In genomic region chr17:86170164-86170958, GRCm38 (mm10) we compare ENCODE assay signal across 7 mouse cellular contexts. TPM values are rescaled to one million over a fixed set of nuclear protein-coding genes. Genes with fewer than 3 reads are reported as not detected.
DNase-seq lines count a peak whose midpoint lies in the region; ATAC-seq lines count a peak whose summit lies in the region.

No protein-coding gene starts in this region.

- H3K27ac ChIP-seq in lung, embryonic 15.5 days = no peak overlapping the region
- H3K27ac ChIP-seq in forebrain, embryonic 16.5 days (ENCODE audit: low read length) = no peak overlapping the region
- no peak overlapping the region for H3K27ac ChIP-seq in limb, embryonic 12.5 days
- no peak overlapping the region for H3K27ac ChIP-seq in stomach, embryonic 14.5 days (ENCODE audit: low read length)

- no peak overlapping the region for H3K9ac ChIP-seq in lung, embryonic 15.5 days
- H3K9ac ChIP-seq in forebrain, embryonic 16.5 days (replicated peaks; ENCODE audit: low read depth, low read length) = peak overlapping the region; percentile 20; the same call in 1 of the 2 replicates
- H3K9ac ChIP-seq in limb, embryonic 12.5 days (replicated peaks) = no peak overlapping the region
- no peak overlapping the region for H3K9ac ChIP-seq in stomach, embryonic 14.5 days (replicated peaks; ENCODE audit: low read depth, low read length)

- H3K4me2 ChIP-seq in lung, embryonic 15.5 days = peak overlapping the region; percentile 97
- peak overlapping the region; percentile 99 for H3K4me2 ChIP-seq in forebrain, embryonic 16.5 days (ENCODE audit: low read length)
- H3K4me2 ChIP-seq in limb, embryonic 12.5 days = peak overlapping the region; percentile 92
- peak overlapping the region; percentile 98 for H3K4me2 ChIP-seq in stomach, embryonic 14.5 days (replicated peaks; ENCODE audit: low read depth, low read length)

- no peak for DNase-seq in lung, postnatal 4 days
- no peak for DNase-seq in embryo, embryonic 10 days (ENCODE audit: low spot score)
- no peak for DNase-seq in embryo, embryonic 11 days

- WGBS in lung, embryonic 15.5 days = 58% methylated on average over 9 of the region's 9 CpGs
- WGBS in forebrain, embryonic 16.5 days = 56% methylated on average over 9 of the region's 9 CpGs
- WGBS in limb, embryonic 12.5 days = 61% methylated on average over 9 of the region's 9 CpGs
- 65% methylated on average over 9 of the region's 9 CpGs for WGBS in stomach, embryonic 14.5 days

- no peak for ATAC-seq in lung, embryonic 15.5 days (ENCODE audit: borderline replicate concordance, extremely low read depth, low FRiP score, low TSS enrichment)
- no peak for ATAC-seq in forebrain, embryonic 16.5 days
- ATAC-seq in limb, embryonic 12.5 days (ENCODE audit: insufficient number of reproducible peaks, insufficient read depth, low FRiP score, low TSS enrichment, low read depth) = no peak
- no peak for ATAC-seq in stomach, embryonic 14.5 days (ENCODE audit: insufficient number of reproducible peaks, insufficient read depth, low FRiP score, low read depth)

- H3K36me3 ChIP-seq in lung, embryonic 15.5 days = no peaks in the 10 kb centered on the region
- no peaks in the 10 kb centered on the region for H3K36me3 ChIP-seq in forebrain, embryonic 16.5 days (ENCODE audit: control insufficient read depth, insufficient read depth)
- peaks cover 6% of the 10 kb centered on the region; the same call in 1 of the 2 replicates for H3K36me3 ChIP-seq in limb, embryonic 12.5 days
- no peaks in the 10 kb centered on the region for H3K36me3 ChIP-seq in stomach, embryonic 14.5 days (ENCODE audit: control insufficient read depth, insufficient read depth, low read length)

- H3K4me3 ChIP-seq in lung, embryonic 15.5 days = peak overlapping the region; percentile 74
- peak overlapping the region; percentile 87 for H3K4me3 ChIP-seq in forebrain, embryonic 16.5 days (replicated peaks; ENCODE audit: low read length)
- peak overlapping the region; percentile 72; the same call in 1 of the 2 replicates for H3K4me3 ChIP-seq in limb, embryonic 12.5 days (replicated peaks)
- H3K4me3 ChIP-seq in stomach, embryonic 14.5 days (ENCODE audit: low read depth, low read length) = 0 out of 2 replicates have a peak overlapping the region, but pooled peaks have one; percentile 5

- no peaks in the 10 kb centered on the region for H3K9me3 ChIP-seq in lung, embryonic 15.5 days
- no peaks in the 10 kb centered on the region for H3K9me3 ChIP-seq in forebrain, embryonic 16.5 days (ENCODE audit: control insufficient read depth, low read length)
- H3K9me3 ChIP-seq in limb, embryonic 12.5 days = no peaks in the 10 kb centered on the region
- no peaks in the 10 kb centered on the region for H3K9me3 ChIP-seq in stomach, embryonic 14.5 days (ENCODE audit: control insufficient read depth, low read depth, low read length)

- H3K27me3 ChIP-seq in lung, embryonic 15.5 days = no peaks in the 10 kb centered on the region
- no peaks in the 10 kb centered on the region for H3K27me3 ChIP-seq in forebrain, embryonic 16.5 days (replicated peaks; ENCODE audit: control insufficient read depth, insufficient read depth, low read length)
- H3K27me3 ChIP-seq in limb, embryonic 12.5 days = peaks cover 15% of the 10 kb centered on the region
- H3K27me3 ChIP-seq in stomach, embryonic 14.5 days (ENCODE audit: control insufficient read depth, insufficient read depth, low read length) = no peaks in the 10 kb centered on the region

- peaks cover 29% of the 10 kb centered on the region for H3K4me1 ChIP-seq in lung, embryonic 15.5 days
- H3K4me1 ChIP-seq in forebrain, embryonic 16.5 days (replicated peaks; ENCODE audit: control insufficient read depth, insufficient read depth, low read length) = peaks cover 35% of the 10 kb centered on the region
- peaks cover 32% of the 10 kb centered on the region for H3K4me1 ChIP-seq in limb, embryonic 12.5 days (replicated peaks)
- peaks cover 21% of the 10 kb centered on the region; the same call in 1 of the 2 replicates for H3K4me1 ChIP-seq in stomach, embryonic 14.5 days (ENCODE audit: control insufficient read depth, insufficient read depth, low read length)

RNA-seq across cellular contexts. Expression of gene Prkce, which starts 2.8 kb away (rescaled TPM):
- polyA plus RNA-seq in lung, embryonic 15.5 days (2015; fragmentation: Nextera tagmentation; extraction: Ambion mirVana) = 6.6 and 6.7 TPM in 2 replicates
- 39.9 and 42.9 TPM in 2 replicates for polyA plus RNA-seq in forebrain, embryonic 16.5 days (2015; fragmentation: Nextera tagmentation; extraction: Ambion mirVana)
- 5.5 and 7.7 TPM in 2 replicates for polyA plus RNA-seq in limb, embryonic 12.5 days (2016; fragmentation: Nextera tagmentation; extraction: Ambion mirVana)
- 7.3 and 8.9 TPM in 2 replicates for polyA plus RNA-seq in stomach, embryonic 14.5 days (2014; fragmentation: Nextera tagmentation; extraction: Ambion mirVana)

RNA-seq across cellular contexts. Expression of gene Srbd1, which starts 25.4 kb away (rescaled TPM):
- 15.2 and 16.8 TPM in 2 replicates for polyA plus RNA-seq in lung, embryonic 15.5 days (2015; fragmentation: Nextera tagmentation; extraction: Ambion mirVana)
- polyA plus RNA-seq in forebrain, embryonic 16.5 days (2015; fragmentation: Nextera tagmentation; extraction: Ambion mirVana) = 17.9 and 21.7 TPM in 2 replicates
- polyA plus RNA-seq in limb, embryonic 12.5 days (2016; fragmentation: Nextera tagmentation; extraction: Ambion mirVana) = 23.8 and 26.5 TPM in 2 replicates
- polyA plus RNA-seq in stomach, embryonic 14.5 days (2014; fragmentation: Nextera tagmentation; extraction: Ambion mirVana) = 9.6 and 10.7 TPM in 2 replicates

Comparison
In these comparisons a context has a peak if more than half of its experiments do, and no peak if none do; other contexts are left out.
1. H3K4me3 ChIP-seq: peak in every context shown above with its lines; median percentile 87 in forebrain, embryonic 16.5 days; 74 in lung, embryonic 15.5 days; 72 in limb, embryonic 12.5 days; 5 in stomach, embryonic 14.5 days.